Mouse (Mus musculus) C2C12 (cell line): ENCODE data around the gene Cyp46a1.

Source experiments
- CTCF ChIP-seq: IDR thresholded peaks from one replicate; pipeline ENCODE4 v1.5.1; 2011; ENCODE audit not compliant: control insufficient read depth, insufficient read depth, insufficient read length
- FOSL1 ChIP-seq: IDR thresholded peaks from one replicate; pipeline ENCODE4 v1.8.0; 2011; ENCODE audit warnings: mild to moderate bottlenecking, low read length; ENCODE audit not compliant: poor library complexity, insufficient read depth, severe bottlenecking
- MYOG ChIP-seq: IDR thresholded peaks from one replicate; pipeline ENCODE4 v1.6.1; 2011; ENCODE audit not compliant: control insufficient read depth, insufficient read length; ENCODE audit errors: extremely low read depth
- USF1 ChIP-seq: IDR thresholded peaks from one replicate; pipeline ENCODE4 v1.6.1; 2011; ENCODE audit warnings: low read depth, mild to moderate bottlenecking, control low read depth, moderate library complexity

DNA sequence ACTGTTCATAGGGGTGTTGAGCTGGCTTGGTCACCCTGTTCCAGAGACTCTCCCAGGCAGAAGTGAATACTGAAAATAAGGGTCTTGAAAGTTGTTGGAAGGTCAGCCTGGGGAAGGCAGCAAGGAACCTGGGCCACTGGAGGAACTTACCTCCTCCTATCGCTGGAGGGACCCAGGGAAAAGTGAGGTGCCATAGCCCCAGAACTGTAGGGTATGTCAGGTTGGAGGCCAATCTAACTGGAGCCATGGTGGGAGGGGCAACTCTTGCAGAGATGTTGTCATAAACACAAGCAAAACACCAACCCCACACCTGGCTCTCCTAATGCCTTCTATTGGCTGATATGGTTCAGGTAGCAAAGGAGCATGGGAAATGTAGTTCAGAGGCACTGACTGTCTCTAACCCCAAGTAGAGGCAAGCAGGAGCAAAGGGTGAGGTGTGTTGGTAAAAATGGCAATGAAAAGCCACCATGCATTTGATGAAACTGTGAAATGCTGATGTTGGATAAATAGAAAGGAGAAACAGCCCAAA is 20.9 kb upstream of the Cyp46a1 start:
- TF ChIP-seq CTCF (no peak), FOSL1 (no peak), MYOG (no peak), USF1 (no peak)
